Mouse (Mus musculus) T-cell, adult 66 days (primary cell): ENCODE measurements around the gene Pnpla5. TPM values are rescaled to one million over a fixed set of nuclear protein-coding genes. Genes with fewer than 3 reads are reported as not detected.

Source experiments
- total RNA-seq, 2 experiments: library from RNA; stranded (reverse); gene quantifications; 3 replicates in 1 of 2; 4 replicates in 1 of 2; pipeline ENCODE4 v1.2.4; 2023

The Pnpla5 gene
- not detected for total RNA-seq

DNA sequence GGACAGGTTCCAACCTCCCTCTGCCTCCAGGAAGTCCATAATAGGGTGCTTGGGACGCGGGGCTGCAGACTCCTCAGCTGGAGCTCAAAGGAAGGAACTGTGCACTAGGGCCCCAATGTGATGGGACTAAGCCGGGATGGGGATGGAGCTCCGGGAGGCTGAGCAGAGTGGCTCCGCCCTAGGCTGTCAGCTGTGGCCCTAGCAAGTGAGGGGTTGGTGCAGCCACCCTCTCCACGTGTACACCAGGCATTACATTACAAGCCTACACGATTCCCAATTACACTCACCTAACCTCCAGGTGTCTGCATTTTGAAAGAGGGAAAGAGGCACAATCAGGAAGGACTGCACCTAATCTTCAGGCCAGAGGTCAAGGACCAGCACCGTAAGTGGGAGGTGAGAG is at the start of gene Pnpla5:
Gene Pnpla5 (minus strand): TSS at position 101 of the 400 bp plus-strand sequence.

DNA sequence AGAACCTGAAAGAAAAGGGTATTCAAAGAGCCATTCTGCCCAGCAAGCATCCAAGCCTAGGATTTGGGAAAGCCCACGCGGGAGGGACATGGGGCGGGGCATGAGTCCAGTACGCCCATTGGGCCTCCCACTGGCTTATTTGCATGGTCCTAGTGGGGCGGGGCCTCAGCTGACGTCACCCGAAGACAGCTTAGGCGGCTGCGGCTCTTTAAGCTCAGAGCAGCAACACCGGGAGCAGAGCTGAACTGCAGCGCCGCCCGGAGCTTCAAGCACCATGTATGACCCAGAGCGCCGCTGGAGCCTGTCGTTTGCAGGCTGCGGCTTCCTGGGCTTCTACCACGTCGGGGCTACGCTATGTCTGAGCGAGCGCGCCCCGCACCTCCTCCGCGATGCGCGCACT is 44.6 kb upstream of the Pnpla5 start, which contains the start of gene Pnpla3:
Gene Pnpla3 (plus strand): TSS at position 238 of the 400 bp plus-strand sequence.

DNA sequence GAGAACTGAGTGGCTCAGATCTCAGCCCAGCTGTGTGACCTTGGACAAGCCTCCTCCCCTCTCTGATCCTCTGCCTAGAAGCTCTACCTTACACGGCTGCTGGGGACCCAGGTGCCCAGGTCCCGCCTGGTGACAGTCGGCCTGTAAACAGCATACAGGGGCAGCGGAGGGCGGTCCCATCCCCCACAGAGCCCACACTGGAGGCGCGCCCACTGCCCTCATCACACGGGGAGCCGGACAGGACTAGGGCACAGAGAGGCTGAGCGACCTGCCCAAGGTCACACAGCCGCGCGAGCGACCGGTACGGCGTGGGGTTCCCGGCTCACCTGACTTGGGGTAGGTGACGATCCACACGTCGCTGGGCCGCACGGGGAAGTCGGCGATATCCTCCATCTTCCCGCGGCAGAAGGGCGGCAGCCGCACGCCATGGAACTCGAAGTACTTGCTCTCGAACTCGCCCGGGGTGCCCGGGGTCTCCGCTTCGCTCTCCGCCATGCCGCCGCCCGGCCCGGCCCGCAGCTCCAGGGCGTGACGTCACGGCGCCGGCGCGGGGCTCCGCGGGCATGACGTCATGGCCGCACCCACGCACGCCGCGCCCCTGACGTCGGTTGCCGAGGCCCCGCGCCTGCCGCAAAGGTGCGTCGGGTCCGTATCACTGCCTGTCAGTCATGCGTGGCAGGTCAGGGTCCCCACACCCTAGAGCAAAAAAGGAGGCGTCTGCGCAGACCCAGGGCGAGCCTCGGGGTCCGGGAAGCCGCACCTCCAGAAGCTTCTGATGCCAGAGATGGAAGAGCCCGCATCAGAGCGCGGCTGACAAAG is 17.7 kb downstream of the Pnpla5 start, which contains the start of gene Sult4a1:
Gene Sult4a1 (minus strand): TSS at position 650 of the 819 bp plus-strand sequence.

DNA sequence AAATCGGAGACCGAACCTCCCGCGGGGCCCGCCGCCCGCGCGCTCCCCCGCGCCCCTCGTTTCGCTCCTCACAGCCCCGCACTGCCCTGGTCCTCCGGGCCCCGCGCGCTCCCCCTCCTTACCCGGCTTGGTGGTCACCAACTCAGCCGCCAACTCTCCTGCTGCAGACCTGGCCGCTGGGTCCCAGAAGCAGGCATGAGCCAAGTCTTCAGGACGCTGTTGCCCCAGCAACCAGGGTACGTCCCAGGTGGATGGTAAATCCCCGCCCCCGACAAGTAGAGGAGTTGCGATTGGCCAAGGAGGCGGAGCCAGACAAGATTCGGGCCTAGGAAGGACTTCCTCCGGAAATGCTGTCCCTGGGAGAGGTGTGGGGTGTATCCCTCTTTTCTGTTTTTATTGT is 57.8 kb downstream of the Pnpla5 start, which contains the start of gene Efcab6:
Gene Efcab6 (minus strand): TSS at position 240 of the 400 bp plus-strand sequence.

Other genes with a start within 250 kb of the Pnpla5 start
- gene Efcab6, start 57.8 kb downstream of the Pnpla5 start, total RNA-seq: not detected
- gene Sult4a1, start 17.4 kb downstream of the Pnpla5 start, total RNA-seq: not detected
- not detected for gene Pnpla3, start 44.7 kb upstream of the Pnpla5 start, total RNA-seq
- gene Samm50, start 69.1 kb upstream of the Pnpla5 start, total RNA-seq: 10 to 100 TPM; 79.9 to 86.1 TPM
- 1 to 10 TPM in 1 of 2 experiments, under 1 TPM in 1; 0.39 to 1.2 TPM for gene Parvb, start 108.9 kb upstream of the Pnpla5 start, total RNA-seq
- 10 to 100 TPM; 82.0 to 92.2 TPM for gene Parvg, start 200.9 kb upstream of the Pnpla5 start, total RNA-seq